Mouse (Mus musculus): Measurements from ENCODE around the gene Olfr1240. TPM values are rescaled to one million over a fixed set of nuclear protein-coding genes. Genes with fewer than 3 reads are reported as not detected.

The Olfr1240 gene
- not detected for total RNA-seq (2023)

DNA sequence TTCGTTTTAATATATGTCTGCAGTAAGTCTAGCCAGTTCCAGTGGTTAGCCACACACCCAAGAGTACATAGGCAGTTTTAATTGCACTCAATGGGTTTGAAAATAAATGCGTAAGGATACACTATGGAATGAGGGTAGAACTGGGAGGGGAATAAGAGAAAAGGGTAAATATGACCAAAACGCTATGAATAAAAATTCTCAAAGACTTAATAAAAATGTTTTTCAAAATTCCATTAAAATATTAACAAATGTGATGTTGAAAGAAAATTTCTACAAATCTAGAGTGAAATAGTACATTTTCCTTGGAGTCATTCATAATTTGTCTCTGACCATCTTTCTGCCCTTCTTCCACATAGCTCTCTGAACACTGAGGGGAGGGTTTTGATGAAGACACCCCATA lies at the start of gene Olfr1240:
Gene Olfr1240, minus strand, starts transcription at position 101 of the 400 bp plus-strand sequence.

GRCm38 (mm10) chr2:89487026-89487425 lies 44.2 kb upstream of the Olfr1240 start, which contains the start of gene Olfr1241:
Olfr1241 (minus strand) TSS chr2:89487126.

GRCm38 (mm10) chr2:89420307-89420706 lies 22.5 kb downstream of the Olfr1240 start, which contains the start of gene Olfr1239:
Olfr1239 (minus strand) TSS chr2:89420407.

DNA sequence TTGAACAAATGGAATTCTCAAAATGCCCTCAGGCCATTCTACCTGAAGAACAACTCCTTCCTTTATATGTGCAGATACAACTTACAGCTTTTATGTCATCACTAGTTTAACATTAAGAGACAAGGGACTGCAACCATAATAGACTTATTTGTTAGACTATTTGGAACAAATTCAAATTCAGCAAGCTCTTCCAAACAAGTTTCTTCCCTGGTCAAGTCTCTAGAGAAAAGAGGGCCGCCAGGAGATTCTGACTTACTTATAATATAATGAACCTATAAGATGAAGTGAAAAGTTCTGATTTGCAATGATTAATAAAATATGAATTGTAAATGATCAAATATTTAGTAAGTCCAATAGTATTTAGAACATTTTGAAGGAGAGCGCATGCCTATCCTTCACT lies 33.2 kb downstream of the Olfr1240 start, which contains the start of gene Olfr1238:
Gene Olfr1238, minus strand, starts transcription at position 101 of the 400 bp plus-strand sequence.

Other genes with a start within 250 kb of the Olfr1240 start
- not detected for gene Olfr1226, start 243.0 kb downstream of the Olfr1240 start, total RNA-seq (2023)
- not detected for gene Olfr1228, start 188.9 kb downstream of the Olfr1240 start, total RNA-seq (2023)
- gene Olfr1229, start 155.0 kb downstream of the Olfr1240 start, total RNA-seq (2023) = not detected
- gene Olfr1230, start 145.7 kb downstream of the Olfr1240 start, total RNA-seq (2023) = not detected
- not detected for gene Olfr1231, start 135.9 kb downstream of the Olfr1240 start, total RNA-seq (2023)
- not detected for gene Olfr1232, start 113.3 kb downstream of the Olfr1240 start, total RNA-seq (2023)
- gene Olfr1233, start 100.6 kb downstream of the Olfr1240 start, total RNA-seq (2023) = not detected
- not detected for gene Olfr1234, start 78.1 kb downstream of the Olfr1240 start, total RNA-seq (2023)
- not detected for gene Olfr1238, start 33.3 kb downstream of the Olfr1240 start, total RNA-seq (2023)
- gene Olfr1239, start 22.6 kb downstream of the Olfr1240 start, total RNA-seq (2023) = not detected
- gene Olfr1241, start 44.1 kb upstream of the Olfr1240 start, total RNA-seq (2023) = not detected
- gene Olfr1242, start 55.3 kb upstream of the Olfr1240 start, total RNA-seq (2023) = not detected
- not detected for gene Olfr1243, start 88.5 kb upstream of the Olfr1240 start, total RNA-seq (2023)
- gene Olfr1245, start 135.4 kb upstream of the Olfr1240 start, total RNA-seq (2023) = not detected
- not detected for gene Olfr1246, start 150.2 kb upstream of the Olfr1240 start, total RNA-seq (2023)
- under 1 TPM; 0.10 to 0.15 TPM for gene Olfr1247, start 171.1 kb upstream of the Olfr1240 start, total RNA-seq (2023)
- gene Olfr1248, start 175.2 kb upstream of the Olfr1240 start, total RNA-seq (2023) = not detected
- gene Olfr1249, start 192.0 kb upstream of the Olfr1240 start, total RNA-seq (2023) = not detected
- gene Olfr1250, start 218.5 kb upstream of the Olfr1240 start, total RNA-seq (2023) = not detected
- not detected for gene Olfr1251, start 228.9 kb upstream of the Olfr1240 start, total RNA-seq (2023)

Measured in monocyte, adult 59 days (primary cell).